Mouse (Mus musculus) hematopoietic stem cell, adult 5-6 weeks (primary cell): ENCODE measurements around the gene Popdc2. TPM values are rescaled to one million over a fixed set of nuclear protein-coding genes. Genes with fewer than 3 reads are reported as not detected.

Experiments
- ATAC-seq, 2 experiments: fragments of 125-278 bp in 1 of 2; replicated peaks in 1 of 2; 2 replicates each; pipeline ENCODE4 v1.8.0; 2016 to 2017; ENCODE audit warnings: inconsistent platforms in 2 of 2, mild to moderate bottlenecking in 2 of 2, moderate number of reproducible peaks in 2 of 2, low read depth in 1 of 2, moderate TSS enrichment in 1 of 2; ENCODE audit not compliant: low FRiP score in 2 of 2, poor library complexity in 2 of 2, severe bottlenecking in 2 of 2, insufficient read depth in 1 of 2, low TSS enrichment in 1 of 2
- total RNA-seq: library from RNA; stranded (forward); fragments of 172-1452, 232-1000 nt; gene quantifications from 2 replicates; pipeline ENCODE4 v1.2.3, GENCODE M21; 2017

Gene Popdc2
- total RNA-seq, 1 experiment from 2014 or later = 1.1 TPM

DNA sequence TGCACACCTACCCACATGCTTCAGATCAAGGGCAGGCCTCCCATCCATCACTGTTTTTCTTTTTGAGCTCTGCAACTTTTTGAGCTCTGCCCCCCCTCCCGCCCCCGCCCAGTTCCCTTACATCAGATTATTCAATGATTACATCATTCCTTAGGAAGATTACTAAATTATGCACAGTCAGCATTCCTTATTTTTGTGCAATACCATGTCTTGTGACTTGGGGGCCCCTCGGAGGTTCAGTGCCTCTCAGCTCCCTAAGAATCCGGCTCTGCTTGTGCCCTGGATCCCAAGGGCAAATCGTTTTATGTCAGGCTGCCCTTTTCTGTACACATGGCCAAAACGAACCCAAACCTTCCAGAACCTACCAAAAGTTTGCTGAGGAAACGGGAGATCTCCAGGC is 52.9 kb downstream of the Popdc2 start:
- no peak for ATAC-seq

DNA sequence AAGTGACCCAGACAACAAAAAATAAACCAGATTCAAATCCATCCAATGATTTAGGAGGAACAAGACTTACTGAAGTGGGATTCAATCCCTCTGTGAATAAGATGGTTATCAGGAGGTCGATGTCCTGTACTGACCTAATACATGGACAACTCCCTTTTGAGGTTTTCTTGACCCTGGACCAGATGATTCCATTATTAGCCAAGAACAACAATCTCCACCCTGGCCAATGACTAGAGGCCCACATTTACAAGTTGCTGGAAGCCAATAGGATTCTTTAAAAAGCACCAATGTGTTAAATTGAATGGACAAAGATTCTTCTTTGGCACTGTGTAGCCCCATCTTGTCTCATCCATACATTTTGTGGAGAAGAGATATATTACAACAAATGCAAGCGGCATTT is 63.4 kb downstream of the Popdc2 start:
- no peak for ATAC-seq

- ATAC-seq = no peak
These were observed 63.8 kb downstream of the Popdc2 start for GRCm38 (mm10) chr16:38425799-38426198.

Other genes starting within 250 kb of the Popdc2 start
- gene Nr1i2, start 67.4 kb upstream of the Popdc2 start, total RNA-seq = not detected in 2 replicates
- gene Maats1, start 20.1 kb upstream of the Popdc2 start, total RNA-seq = not detected in 2 replicates
- 191 and 294 TPM in 2 replicates for gene Cox17, start 15.2 kb upstream of the Popdc2 start, total RNA-seq
- gene Gm21987, start 15.2 kb upstream of the Popdc2 start, total RNA-seq = not detected in 2 replicates
- gene Pla1a, start 70.9 kb downstream of the Popdc2 start, total RNA-seq = not detected in 2 replicates
- 11.1 and 23.8 TPM in 2 replicates for gene Adprh, start 90.5 kb downstream of the Popdc2 start, total RNA-seq
- 0.38 TPM in 1 of 2 replicates, not detected in the other for gene Cd80, start 93.4 kb downstream of the Popdc2 start, total RNA-seq
- gene Timmdc1, start 160.5 kb downstream of the Popdc2 start, total RNA-seq = 35.4 and 35.7 TPM in 2 replicates
- 17.8 and 19.9 TPM in 2 replicates for gene Poglut1, start 188.0 kb downstream of the Popdc2 start, total RNA-seq
- 44.7 and 76.6 TPM in 2 replicates for gene Tmem39a, start 196.5 kb downstream of the Popdc2 start, total RNA-seq